Mouse (Mus musculus): Measurements from ENCODE around the gene Hnrnpul2.

DNA sequence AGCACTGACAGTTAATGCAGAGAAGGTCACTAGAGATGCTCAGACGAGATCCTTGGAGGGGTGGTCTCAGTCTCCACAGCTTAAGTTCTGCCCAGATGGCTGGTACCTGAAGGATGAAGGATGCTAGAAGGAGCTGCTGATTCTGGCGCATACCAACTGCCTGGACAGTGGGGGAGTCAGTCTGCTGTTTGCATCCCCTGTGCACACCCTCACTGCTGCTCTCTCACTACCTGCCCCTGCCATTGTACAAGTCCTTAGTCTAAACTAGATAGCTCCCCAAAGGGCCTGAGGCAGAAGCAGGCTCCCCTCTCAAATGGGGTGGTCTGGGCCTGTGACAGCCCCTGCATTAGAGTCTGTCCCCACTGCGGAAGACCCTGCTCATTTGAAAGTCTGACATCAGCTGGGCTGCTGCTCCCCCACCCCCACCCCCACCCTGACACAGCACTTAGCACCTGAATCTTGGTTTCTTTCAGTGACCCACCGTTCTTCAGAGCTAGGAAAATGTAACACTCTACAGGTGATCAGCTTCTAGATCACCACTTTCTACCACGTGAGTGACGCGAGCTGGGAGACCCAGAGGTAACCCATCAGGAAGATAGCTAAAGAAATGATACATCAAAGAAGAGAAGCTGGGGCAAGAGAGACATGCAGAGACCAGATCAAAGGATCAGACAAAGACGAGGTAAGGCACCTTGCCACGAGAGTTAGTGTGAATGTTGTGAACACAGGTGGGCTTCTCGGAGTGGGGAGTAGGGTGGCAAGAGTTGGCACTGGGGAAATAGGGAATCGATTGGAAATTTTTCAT is 19.5 kb downstream of the Hnrnpul2 start, which contains the start of gene Gng3:
- TF ChIP-seq POLR2A (IDR thresholded peaks at IDR 0.05; ENCODE audit: insufficient read length, low read depth) (no peak), POLR2AphosphoS2 (IDR thresholded peaks at IDR 0.05; ENCODE audit: insufficient read length, low read depth) (peak; percentile 22), MYOD1 (IDR thresholded peaks at IDR 0.05; ENCODE audit: control insufficient read depth in 1 of 3, insufficient read length in 2 of 3, low read depth in 2 of 3) (no peak), USF1 (IDR thresholded peaks at IDR 0.05; ENCODE audit: low read depth) (no peak), MYOG (IDR thresholded peaks at IDR 0.05; ENCODE audit: control insufficient read depth in 1 of 3, insufficient read depth in 1 of 3, insufficient read length in 2 of 3, low read depth in 2 of 3) (no peak), E2F4 (IDR thresholded peaks at IDR 0.05; ENCODE audit: insufficient read depth) (no peak), CEBPB (IDR thresholded peaks at IDR 0.05; ENCODE audit: insufficient read depth, poor library complexity, severe bottlenecking) (no peak)

Data from myocyte (in vitro differentiated cells).